Mouse (Mus musculus): ENCODE measurements at regions not wholly inside any gene's neighbourhood (a gene's known extent, or its start where the extent isn't known, plus 50 kb on each side); places are given as distances from the start of the nearest gene placed in this dataset.

GRCm38 (mm10) chrX:66524891-66525290 lies 124.2 kb upstream of the Slitrk2 start:
- Histone ChIP-seq H3K27ac (ENCODE audit: low read depth, low read length) (no peak overlapping the region), H3K4me2 (ENCODE audit: low read depth) (no peak overlapping the region), H3K4me3 (ENCODE audit: low read depth, low read length) (no peak overlapping the region), H3K9me3 (ENCODE audit: low read length) (no peaks in the 10 kb centered on the region), H3K4me1 (ENCODE audit: insufficient read depth) (no peaks in the 10 kb centered on the region), H3K27me3 (ENCODE audit: insufficient read depth, low read length) (no peaks in the 10 kb centered on the region), H3K9ac (no peak overlapping the region), H3K36me3 (ENCODE audit: insufficient read depth) (no peaks in the 10 kb centered on the region)
- TF ChIP-seq CTCF (IDR thresholded peaks at IDR 0.05; ENCODE audit: low read depth) = no peak
- DNase-seq (no peak), ATAC-seq (no peak; the same call in 1 of the 2 replicates)
- 49% methylated on average over 2 of the region's 2 CpGs for WGBS

DNA sequence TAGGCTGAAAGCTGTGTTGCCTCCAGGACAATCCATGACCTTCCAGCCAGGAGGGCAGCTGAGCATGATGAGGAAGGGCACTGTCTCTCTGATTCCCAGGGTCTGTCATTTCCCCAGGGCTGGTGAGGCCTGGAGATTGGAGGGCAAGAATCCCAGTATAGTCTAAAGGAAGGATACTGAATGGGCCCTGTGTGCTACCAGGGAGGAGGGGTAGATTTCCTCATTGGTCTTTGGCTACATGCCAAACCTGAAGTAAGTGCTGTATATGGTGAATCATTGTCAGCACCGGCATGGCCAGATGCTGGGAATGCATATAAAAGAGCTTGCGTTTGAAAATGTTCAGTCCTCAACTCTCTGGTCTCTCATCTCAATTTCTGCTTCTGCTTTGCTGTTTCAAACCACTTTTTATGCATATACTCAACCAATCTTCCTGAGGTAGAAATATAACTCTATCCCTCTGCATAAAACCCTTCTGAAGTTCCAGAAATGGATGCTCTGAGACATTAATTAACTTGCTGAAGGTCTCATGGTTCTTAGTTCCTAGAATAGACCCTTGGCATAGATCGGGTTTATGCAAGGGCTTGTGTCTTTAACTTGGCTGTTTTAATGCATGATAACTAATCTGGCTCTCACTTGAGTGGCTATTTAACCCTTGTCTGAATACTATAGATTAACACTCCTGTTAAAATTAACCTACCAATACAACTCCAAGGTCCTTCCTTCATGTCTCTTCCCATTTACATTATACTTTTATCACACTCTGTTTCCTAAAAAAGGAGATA lies 122.1 kb upstream of the Slitrk2 start:
- H3K4me1 ChIP-seq (ENCODE audit: insufficient read depth) = no peaks in the 10 kb centered on the region
- no peaks in the 10 kb centered on the region for H3K9me3 ChIP-seq (ENCODE audit: low read length)
- no peak overlapping the region for H3K4me3 ChIP-seq (ENCODE audit: low read depth, low read length)
- TF ChIP-seq CTCF (IDR thresholded peaks at IDR 0.05; ENCODE audit: low read depth) = no peak
- DNase-seq = peak; percentile 1
- ATAC-seq = 0 out of 2 replicates have a peak, but pooled peaks have one; percentile 23
- WGBS = 40% methylated on average over 3 of the region's 3 CpGs
- H3K27ac ChIP-seq (ENCODE audit: low read depth, low read length) = no peak overlapping the region
- no peaks in the 10 kb centered on the region for H3K36me3 ChIP-seq (ENCODE audit: insufficient read depth)
- no peaks in the 10 kb centered on the region for H3K27me3 ChIP-seq (ENCODE audit: insufficient read depth, low read length)
- no peak overlapping the region for H3K4me2 ChIP-seq (ENCODE audit: low read depth)
- H3K9ac ChIP-seq = no peak overlapping the region

GRCm38 (mm10) chrX:66528931-66529330 lies 120.2 kb upstream of the Slitrk2 start:
- no peak for TF ChIP-seq CTCF (IDR thresholded peaks at IDR 0.05; ENCODE audit: low read depth)
- Histone ChIP-seq H3K4me1 (ENCODE audit: insufficient read depth) (no peaks in the 10 kb centered on the region), H3K36me3 (ENCODE audit: insufficient read depth) (no peaks in the 10 kb centered on the region), H3K9me3 (ENCODE audit: low read length) (no peaks in the 10 kb centered on the region), H3K4me2 (ENCODE audit: low read depth) (no peak overlapping the region), H3K4me3 (ENCODE audit: low read depth, low read length) (no peak overlapping the region), H3K27ac (ENCODE audit: low read depth, low read length) (no peak overlapping the region), H3K27me3 (ENCODE audit: insufficient read depth, low read length) (no peaks in the 10 kb centered on the region), H3K9ac (no peak overlapping the region)
- no peak for DNase-seq
- no peak for ATAC-seq
- 71% methylated on average over 1 of the region's 1 CpGs for WGBS

GRCm38 (mm10) chrX:66544002-66544520 lies 105.1 kb upstream of the Slitrk2 start:
- H3K4me2 ChIP-seq (ENCODE audit: low read depth) = no peak overlapping the region
- H3K9ac ChIP-seq = no peak overlapping the region
- H3K9me3 ChIP-seq (ENCODE audit: low read length) = no peaks in the 10 kb centered on the region
- H3K4me1 ChIP-seq (ENCODE audit: insufficient read depth) = no peaks in the 10 kb centered on the region
- WGBS = 39% methylated on average over 2 of the region's 2 CpGs
- no peak overlapping the region for H3K27ac ChIP-seq (ENCODE audit: low read depth, low read length)
- no peaks in the 10 kb centered on the region for H3K27me3 ChIP-seq (ENCODE audit: insufficient read depth, low read length)
- no peaks in the 10 kb centered on the region for H3K36me3 ChIP-seq (ENCODE audit: insufficient read depth)
- no peak for TF ChIP-seq CTCF (IDR thresholded peaks at IDR 0.05; ENCODE audit: low read depth)
- H3K4me3 ChIP-seq (ENCODE audit: low read depth, low read length) = no peak overlapping the region
- ATAC-seq (no peak), DNase-seq (no peak)

DNA sequence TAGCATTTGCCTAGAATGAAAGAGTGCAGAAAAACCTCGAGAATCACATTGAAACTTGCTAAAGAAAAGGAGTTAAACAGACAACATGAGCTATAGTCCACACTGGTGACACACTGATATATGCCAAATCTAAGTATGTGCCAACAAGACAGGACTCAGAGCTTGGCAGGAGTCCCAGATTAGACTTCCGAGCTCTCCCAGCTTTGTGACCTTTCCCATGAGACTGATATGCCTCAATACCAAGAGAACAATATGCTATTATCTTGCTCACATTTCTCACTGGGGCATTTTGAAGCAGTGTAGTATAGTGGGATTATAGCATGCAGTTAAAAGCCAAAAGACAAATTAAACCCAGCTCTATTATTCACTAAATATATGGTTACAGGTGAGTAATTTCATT lies 94.6 kb upstream of the Slitrk2 start:
- no peak for ATAC-seq
- Histone ChIP-seq H3K4me1 (ENCODE audit: insufficient read depth) (no peaks in the 10 kb centered on the region), H3K9me3 (ENCODE audit: low read length) (no peaks in the 10 kb centered on the region), H3K4me2 (ENCODE audit: low read depth) (no peak overlapping the region), H3K9ac (no peak overlapping the region), H3K4me3 (ENCODE audit: low read depth, low read length) (no peak overlapping the region), H3K27me3 (ENCODE audit: insufficient read depth, low read length) (no peaks in the 10 kb centered on the region), H3K27ac (ENCODE audit: low read depth, low read length) (no peak overlapping the region), H3K36me3 (ENCODE audit: insufficient read depth) (no peaks in the 10 kb centered on the region)
- DNase-seq = no peak
- no peak for TF ChIP-seq CTCF (IDR thresholded peaks at IDR 0.05; ENCODE audit: low read depth)
- WGBS = 32% methylated on average over 2 of the region's 2 CpGs

All from forebrain, postnatal 0 days (tissue).